Mouse (Mus musculus) thymus, postnatal 4 days (tissue): ENCODE results near the gene Gm17482.
A peak's percentile ranks its signal among the peaks of the same experiment; 100 is the strongest.

ENCODE experiments used
- DNase-seq: peaks from one replicate; pipeline ENCODE4 v3.0.0; 2021

The Gm17482 gene

DNA sequence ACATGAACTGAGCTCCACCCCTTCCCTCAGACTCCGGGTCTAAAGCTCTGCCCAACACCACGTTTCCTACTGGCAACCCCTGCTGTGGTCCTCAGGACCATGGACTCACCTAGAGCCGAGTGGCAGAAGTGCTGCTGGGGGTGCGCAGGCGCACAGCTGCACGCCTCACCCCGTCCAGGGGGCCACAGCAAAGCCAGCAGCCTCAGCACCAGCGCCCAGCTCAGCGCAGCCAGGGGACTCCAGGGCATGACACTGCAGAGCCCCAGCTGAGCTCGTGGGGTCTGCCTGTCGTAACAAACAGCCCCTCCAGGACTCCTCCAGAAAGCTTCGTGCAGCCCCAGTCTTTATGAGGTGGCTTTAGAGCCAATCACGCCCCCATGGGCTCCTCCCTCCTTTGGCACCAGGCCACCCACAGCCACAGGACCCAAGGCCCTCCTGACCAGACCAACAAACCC, 24.4 kb downstream of the Gm17482 start:
- peak; percentile 12 for DNase-seq

- DNase-seq: no peak
Observed at GRCm38 (mm10) chr6:115252099-115252873, 25.1 kb downstream of the Gm17482 start, which contains the start of gene Timp4. Timp4 (minus strand) TSS chr6:115252205.

DNA sequence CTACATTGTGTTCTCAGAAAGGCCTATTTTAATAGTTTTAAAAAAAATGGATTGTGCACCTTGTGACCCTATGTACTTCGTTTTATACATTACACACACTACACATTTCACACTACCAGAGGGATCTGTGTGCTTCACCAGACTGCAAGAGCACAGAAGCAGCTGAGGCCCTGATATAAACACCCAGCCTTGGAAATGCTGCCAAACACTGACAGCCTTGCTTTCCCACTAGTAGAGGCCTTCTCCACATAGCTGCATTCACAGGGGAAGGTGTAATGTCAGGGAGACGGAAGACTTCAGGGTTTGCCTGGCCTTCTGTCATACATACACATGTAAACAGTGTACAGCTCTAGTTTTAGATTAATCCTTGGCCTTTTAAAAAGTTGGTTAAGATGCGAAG, 28.0 kb downstream of the Gm17482 start:
- DNase-seq: no peak

DNA sequence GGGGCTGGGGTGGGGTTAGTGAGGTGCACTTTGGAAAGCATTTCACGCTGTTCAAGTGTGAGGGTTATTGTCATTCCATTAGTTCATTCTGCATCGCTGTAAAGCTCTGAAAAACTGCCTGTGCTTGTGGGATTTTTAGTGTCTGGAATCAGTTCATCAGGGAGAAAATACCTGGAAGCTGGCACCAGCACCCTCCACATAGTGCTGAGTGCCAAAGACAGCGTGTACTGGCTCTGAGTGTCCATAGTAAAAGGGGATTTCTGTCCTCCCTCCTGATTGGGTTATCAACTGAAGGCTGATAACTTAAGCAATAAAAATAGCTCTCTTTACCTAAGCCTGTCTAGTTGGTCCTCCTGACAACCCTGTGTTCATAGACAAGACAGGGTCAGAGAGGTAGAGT, 33.4 kb downstream of the Gm17482 start:
- DNase-seq: no peak

- DNase-seq: no peak
Observed at GRCm38 (mm10) chr6:115266791-115267190, 39.6 kb downstream of the Gm17482 start.

DNA sequence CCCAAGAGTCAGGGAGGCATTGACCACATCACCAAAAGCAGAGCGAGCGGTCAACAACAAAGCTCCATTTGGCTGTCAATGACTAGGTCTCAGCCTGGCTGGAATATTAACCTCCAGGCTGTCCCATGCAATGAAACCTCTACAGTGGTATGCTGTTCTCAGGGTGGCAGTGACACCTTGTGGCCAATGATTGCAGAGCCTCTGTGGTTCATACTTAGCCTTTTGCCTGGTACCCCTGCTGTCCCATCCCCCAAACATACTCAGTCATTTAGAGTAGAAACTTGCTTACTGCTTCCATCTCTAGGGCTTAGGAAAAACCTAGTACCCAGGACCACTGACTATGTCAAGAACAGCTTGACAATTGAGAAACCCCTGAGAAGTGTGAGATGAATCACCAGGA, 40.8 kb downstream of the Gm17482 start:
- DNase-seq: peak; percentile 62

DNA sequence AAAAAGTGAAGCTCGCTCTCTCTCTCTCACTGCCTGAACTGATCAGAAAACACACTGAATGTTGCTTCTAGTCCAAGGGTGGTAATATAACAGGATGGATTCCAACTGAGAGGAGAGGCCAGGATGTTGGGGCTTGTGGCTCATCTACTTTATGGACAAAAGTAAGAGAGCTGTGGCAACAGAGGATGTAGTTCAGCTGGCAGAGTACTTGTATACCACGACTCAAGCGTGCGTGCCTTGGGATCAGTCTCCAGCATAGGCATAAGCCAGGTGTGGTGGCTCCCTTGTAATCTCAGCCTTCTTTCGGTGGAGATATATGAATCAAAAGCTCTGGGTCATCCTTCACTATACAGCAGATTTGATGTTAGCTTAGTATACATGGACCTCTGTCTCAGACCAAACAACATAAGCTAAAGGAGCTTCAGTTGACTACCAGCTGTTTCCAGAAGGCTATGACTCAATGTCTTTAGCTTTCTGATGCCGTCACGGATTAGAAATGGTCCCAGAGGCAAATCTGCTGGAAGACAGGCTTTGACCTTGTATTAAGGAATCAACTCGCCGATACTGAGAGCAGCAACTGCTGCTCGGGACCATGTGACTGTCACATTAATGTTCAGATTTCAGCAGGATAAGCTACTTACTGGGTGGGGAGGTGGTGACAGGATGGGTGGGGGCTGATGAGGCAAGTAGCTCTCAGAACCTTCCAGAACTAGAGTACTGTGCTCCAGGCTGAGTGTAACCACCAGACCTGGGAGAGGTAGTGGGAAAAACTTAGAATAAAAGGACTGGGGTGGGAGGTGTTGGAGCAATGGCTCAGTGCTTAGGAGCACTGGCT, 41.6 kb downstream of the Gm17482 start:
- no peak for DNase-seq

DNA sequence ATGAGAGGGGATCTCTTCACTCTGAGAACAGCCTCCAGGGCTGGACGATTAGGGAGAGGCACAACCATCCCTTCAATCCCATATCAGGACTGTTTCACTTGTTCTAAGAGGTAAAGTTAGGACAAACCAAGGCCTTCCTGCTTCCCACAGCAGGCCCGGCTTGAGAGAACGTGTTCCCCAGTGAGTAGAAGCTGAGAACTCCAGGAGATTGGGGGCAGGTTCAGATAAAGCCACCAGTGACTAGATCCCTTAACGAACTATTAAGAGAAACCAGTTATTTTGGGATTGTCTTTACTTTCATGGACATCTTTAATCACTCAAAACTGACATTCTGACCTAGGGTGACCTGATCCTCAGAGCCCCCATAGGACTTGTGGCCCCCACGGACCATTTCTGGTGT, 42.4 kb downstream of the Gm17482 start:
- DNase-seq: no peak

- no peak for DNase-seq
Observed at GRCm38 (mm10) chr6:115270085-115270484, 42.9 kb downstream of the Gm17482 start.

GRCm38 (mm10) chr6:115271326-115271725, 44.2 kb downstream of the Gm17482 start:
- no peak for DNase-seq

GRCm38 (mm10) chr6:115271866-115272271, 44.7 kb downstream of the Gm17482 start:
- no peak for DNase-seq

DNA sequence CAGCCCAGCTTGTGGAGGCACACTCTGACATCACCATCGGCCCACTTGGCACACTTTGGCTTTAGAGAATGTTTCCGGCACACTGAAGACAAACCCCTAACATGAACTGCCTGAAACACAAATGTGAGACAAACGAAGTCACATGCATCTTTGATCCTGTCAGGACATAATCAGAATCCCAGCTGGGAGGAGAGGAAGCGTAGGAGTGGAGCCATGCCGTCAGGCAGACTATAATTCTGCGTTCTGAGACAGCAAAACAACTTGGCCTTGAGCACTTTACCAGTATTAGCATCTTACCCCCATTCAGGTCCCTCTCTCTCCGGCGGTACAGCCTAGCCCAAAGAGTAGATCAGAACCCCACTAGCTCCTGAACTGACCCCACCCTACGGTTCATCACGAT, 46.2 kb downstream of the Gm17482 start:
- DNase-seq: no peak

GRCm38 (mm10) chr6:115274705-115275104, 47.6 kb downstream of the Gm17482 start:
- no peak for DNase-seq

- DNase-seq: no peak
Observed at GRCm38 (mm10) chr6:115275116-115275815, 48.1 kb downstream of the Gm17482 start.

DNA sequence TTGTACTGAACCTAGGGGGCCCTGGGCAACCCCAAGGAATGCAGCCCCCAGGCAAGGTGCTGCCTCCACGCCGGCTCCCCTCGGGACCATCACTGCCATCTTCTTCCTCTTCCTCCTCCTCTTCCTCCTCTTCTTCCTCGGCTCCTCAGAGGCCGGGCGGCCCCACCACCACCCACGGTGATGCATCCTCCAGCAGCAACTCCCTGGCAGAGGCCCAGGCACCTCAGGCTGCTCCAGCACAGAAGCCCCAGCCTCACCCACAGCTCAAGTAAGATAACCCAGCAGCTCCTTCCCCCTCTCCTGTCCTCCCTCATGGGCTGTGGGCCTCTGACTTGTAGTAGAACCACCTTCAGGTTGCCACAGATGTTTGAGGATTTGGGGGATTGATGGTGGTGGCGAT, 50.9 kb downstream of the Gm17482 start:
- DNase-seq: no peak

DNA sequence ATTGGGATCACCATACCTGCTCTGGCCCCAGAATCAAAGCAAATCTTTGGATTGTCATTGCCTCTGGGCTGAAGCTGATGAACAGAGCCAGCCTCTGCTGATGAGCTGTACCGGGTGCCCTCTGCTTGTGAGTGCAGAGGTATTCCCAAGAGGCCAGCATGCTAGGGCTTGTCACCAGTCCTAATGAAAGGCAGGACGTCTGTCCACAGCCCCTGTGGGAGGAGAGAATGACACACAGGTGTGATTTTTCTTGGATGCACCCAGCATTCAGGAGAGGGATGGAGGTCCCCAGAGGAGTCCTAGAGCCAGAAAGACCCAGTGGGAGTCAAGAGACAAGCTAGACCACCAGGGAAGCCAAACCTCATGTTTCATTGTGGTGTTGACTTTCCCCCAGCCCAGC, 52.5 kb downstream of the Gm17482 start:
- no peak for DNase-seq

DNA sequence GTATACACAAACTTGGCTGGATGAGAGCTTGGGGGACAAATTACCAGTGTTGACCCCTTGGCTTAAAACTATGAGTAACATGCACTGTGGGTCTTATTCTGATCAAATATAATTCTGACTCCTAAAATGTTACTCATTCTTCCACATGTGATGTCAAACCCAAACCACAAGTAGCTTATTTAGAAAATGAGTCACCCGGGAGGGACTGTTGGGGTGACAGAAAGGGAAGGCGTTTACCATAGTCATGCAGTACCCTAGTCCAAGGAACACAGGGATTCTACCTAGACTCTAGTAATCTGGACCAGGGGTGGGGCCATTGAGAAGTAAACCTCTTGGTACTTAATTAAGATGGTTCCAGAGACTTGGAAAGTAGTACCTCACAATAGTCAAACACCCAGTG, 57.0 kb downstream of the Gm17482 start:
- DNase-seq: no peak

DNA sequence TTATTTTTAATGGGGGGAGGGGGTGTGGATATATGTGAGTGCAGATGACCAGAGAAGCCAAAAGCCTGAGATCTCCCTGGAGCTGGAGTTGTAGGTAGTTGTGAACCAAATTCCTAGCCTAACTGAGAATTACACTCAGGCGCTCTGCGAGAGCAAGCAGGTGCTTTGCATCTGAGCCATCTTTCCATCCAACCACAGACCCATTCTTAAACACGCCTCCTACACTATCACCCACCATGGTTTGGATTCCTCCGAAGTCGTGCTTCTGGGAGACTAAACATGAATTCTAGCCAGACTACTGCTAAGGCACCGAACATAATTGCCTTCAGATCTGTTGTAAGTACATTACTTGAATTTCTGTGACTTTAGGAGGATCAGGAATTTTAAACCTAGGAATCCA, 59.3 kb downstream of the Gm17482 start:
- no peak for DNase-seq

DNA sequence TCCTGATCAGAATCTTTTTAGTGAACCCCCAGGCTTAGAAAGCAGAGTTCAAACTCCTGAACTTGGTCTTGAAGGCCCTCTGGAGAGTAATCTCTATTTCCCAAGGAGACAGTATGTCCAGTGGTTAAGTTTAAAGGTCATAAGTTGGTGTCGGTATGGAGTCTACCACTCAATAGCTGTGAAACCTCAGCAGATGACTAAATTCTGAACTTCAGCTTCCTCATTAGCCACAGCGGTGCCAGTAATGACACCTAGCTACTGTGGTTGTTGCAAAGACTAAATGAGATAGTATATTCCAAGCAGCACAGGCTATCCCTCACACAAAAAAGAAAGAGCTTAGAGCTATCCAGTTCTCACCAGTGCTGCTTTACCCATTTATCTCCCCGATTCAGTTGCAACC, 61.1 kb downstream of the Gm17482 start:
- no peak for DNase-seq

- DNase-seq: no peak
Observed at GRCm38 (mm10) chr6:115290561-115290960, 63.4 kb downstream of the Gm17482 start.

GRCm38 (mm10) chr6:115291068-115291467, 63.9 kb downstream of the Gm17482 start:
- DNase-seq: no peak

- no peak for DNase-seq
Observed at GRCm38 (mm10) chr6:115291823-115292222, 64.7 kb downstream of the Gm17482 start.

DNA sequence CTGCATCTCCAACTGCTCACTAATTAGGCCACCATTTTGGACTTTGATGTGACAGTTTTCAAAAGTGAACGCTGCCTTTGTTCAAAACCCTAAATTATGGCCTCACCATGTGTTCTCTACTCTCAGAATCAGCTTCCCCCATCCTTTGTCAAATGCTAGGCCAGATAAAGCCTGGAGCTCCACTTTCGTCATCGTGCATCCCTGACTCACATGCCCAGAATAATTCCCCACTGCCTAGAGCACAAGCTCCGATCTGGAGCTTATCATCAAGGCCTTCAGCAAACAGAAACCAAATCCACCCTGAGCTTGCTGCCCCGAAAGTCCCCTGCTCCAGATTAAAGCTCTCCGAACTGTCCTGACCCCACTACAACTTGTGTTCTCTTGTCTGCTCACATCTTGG, 65.5 kb downstream of the Gm17482 start:
- DNase-seq: no peak
